Mouse (Mus musculus) myocyte (in vitro differentiated cells): Measurements from ENCODE around the gene Synrg. TPM values are rescaled to one million over a fixed set of nuclear protein-coding genes. Genes with fewer than 3 reads are reported as not detected.

Experiments
- H3K27me3 ChIP-seq: one replicate; pipeline ENCODE4 v1.6.1; 2011; ENCODE audit not compliant: control insufficient read depth, insufficient read depth, insufficient read length
- H3K36me3 ChIP-seq: one replicate; pipeline ENCODE4 v1.6.1; 2011; ENCODE audit not compliant: control insufficient read depth, insufficient read depth
- H3K4me2 ChIP-seq: one replicate; pipeline ENCODE4 v1.6.1; 2011; ENCODE audit warnings: low read depth, control low read depth
- H3K4me3 ChIP-seq: one replicate; pipeline ENCODE4 v1.5.1; 2011; ENCODE audit warnings: mild to moderate bottlenecking, control low read depth, moderate library complexity
- H3K79me2 ChIP-seq: one replicate; pipeline ENCODE4 v1.6.1; 2011; ENCODE audit not compliant: control insufficient read depth, insufficient read depth
- H3ac ChIP-seq: one replicate; pipeline ENCODE4 v1.6.1; 2011; ENCODE audit not compliant: control insufficient read depth, insufficient read length
- CEBPB ChIP-seq: IDR thresholded peaks from 2 replicates; pipeline ENCODE4 v1.6.1; 2011; ENCODE audit warnings: mild to moderate bottlenecking, moderate library complexity; ENCODE audit not compliant: poor library complexity, insufficient read depth, severe bottlenecking
- E2F4 ChIP-seq: IDR thresholded peaks from one replicate; pipeline ENCODE4 v1.6.1; 2011; ENCODE audit warnings: mild to moderate bottlenecking, control low read depth, moderate library complexity; ENCODE audit not compliant: insufficient read depth
- MAX ChIP-seq: IDR thresholded peaks from one replicate; pipeline ENCODE4 v1.6.1; 2011; ENCODE audit warnings: low read depth, mild to moderate bottlenecking, control low read depth
- MYOD1 ChIP-seq, 3 experiments: IDR thresholded peaks; one replicate each; pipeline ENCODE4 v1.6.1; 2011; ENCODE audit warnings: control low read depth in 2 of 3, low read depth in 2 of 3, mild to moderate bottlenecking in 2 of 3, moderate library complexity in 1 of 3; ENCODE audit not compliant: insufficient read length in 2 of 3, control insufficient read depth in 1 of 3
- MYOG ChIP-seq, 3 experiments: IDR thresholded peaks; one replicate each; pipeline ENCODE4 v1.6.1; 2011; ENCODE audit warnings: control low read depth in 2 of 3, low read depth in 2 of 3, mild to moderate bottlenecking in 2 of 3; ENCODE audit not compliant: insufficient read length in 2 of 3, control insufficient read depth in 1 of 3, insufficient read depth in 1 of 3
- POLR2A ChIP-seq: IDR thresholded peaks from one replicate; pipeline ENCODE4 v1.6.1; 2011; ENCODE audit warnings: low read depth, mild to moderate bottlenecking, control low read depth, moderate library complexity; ENCODE audit not compliant: insufficient read length
- POLR2AphosphoS2 ChIP-seq: IDR thresholded peaks from one replicate; pipeline ENCODE4 v1.6.1; 2011; ENCODE audit warnings: low read depth, control low read depth; ENCODE audit not compliant: insufficient read length
- REST ChIP-seq: IDR thresholded peaks from one replicate; pipeline ENCODE4 v1.6.1; 2011; ENCODE audit warnings: mild to moderate bottlenecking, control low read depth, moderate library complexity; ENCODE audit not compliant: insufficient read depth, insufficient read length
- SRF ChIP-seq: IDR thresholded peaks from one replicate; pipeline ENCODE4 v1.6.1; 2011; ENCODE audit warnings: low read depth; ENCODE audit not compliant: control insufficient read depth, insufficient read length
- TCF12 ChIP-seq: IDR thresholded peaks from one replicate; pipeline ENCODE4 v1.6.1; 2011; ENCODE audit warnings: mild to moderate bottlenecking, control low read depth; ENCODE audit not compliant: poor library complexity, insufficient read depth, severe bottlenecking
- TCF3 ChIP-seq: IDR thresholded peaks from one replicate; pipeline ENCODE4 v1.6.1; 2011; ENCODE audit warnings: low read depth, control low read depth; ENCODE audit not compliant: insufficient read length
- USF1 ChIP-seq: IDR thresholded peaks from one replicate; pipeline ENCODE4 v1.6.1; 2011; ENCODE audit warnings: low read depth, mild to moderate bottlenecking, control low read depth, moderate library complexity
- polyA plus RNA-seq: library from polyadenylated mRNA; unstranded; fragments of >200 nt; fragmentation: generic; extraction: Trizol; gene quantifications from one replicate; pipeline ENCODE4 v1.2.1, GENCODE M21; 2012; ENCODE audit warnings: missing spikeins

The Synrg gene
- polyA plus RNA-seq = 10.6 TPM

DNA sequence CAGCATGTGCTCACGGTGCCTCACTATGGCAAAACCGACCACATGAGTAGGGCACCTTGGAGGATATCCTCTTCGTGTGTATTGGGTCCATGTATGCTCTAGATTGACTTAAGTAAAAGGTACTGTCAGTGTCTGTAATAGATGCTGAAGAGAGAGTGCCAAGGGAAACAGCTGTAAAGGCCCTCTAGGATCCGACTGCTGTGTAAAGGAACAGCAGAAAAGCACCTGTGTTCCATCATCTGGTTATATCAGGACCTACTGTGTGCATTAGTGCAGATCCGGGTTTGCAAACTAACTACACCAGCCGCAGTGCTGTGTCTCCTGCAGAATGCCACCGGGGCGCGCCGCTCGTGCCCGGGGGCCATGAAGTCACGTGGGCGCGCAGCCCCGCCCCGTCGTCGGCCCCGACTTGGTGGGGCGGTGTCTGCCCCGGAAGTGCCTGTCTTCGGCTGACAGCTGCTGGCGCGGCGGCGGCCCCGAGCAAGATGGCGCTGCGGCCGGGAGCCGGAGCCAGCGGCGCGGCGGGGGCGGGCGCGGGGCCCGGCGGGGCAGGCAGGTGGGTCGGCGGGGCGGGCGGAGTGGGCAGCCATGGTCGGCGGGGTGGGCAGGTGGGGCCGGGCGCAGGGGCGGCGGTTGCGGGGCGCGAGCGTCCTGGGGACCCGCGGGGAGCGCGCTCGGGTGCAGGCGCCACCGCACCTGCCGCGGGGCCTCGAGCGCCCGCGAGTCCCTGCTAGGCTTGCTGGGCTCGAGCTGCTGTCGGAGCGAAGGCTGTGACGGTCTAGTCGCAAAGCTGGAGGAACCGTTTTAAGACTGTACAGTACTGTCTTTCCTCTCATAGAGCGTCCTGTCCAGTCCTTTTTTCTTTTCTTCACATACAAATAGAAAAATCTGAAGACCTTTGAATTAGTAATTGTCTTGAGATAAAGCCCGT is at the start of gene Synrg:
Gene Synrg, plus strand, starts transcription at position 438 of the 931 bp plus-strand sequence.
- peak within 1 kb of the TSS; percentile 35 for H3K4me3 ChIP-seq
- H3K27me3 ChIP-seq = no peaks in the 10 kb centered on the region
- peak within 1 kb of the TSS; percentile 44 for H3ac ChIP-seq
- TF ChIP-seq TCF3 (peak; percentile 9), REST (no peak), TCF12 (no peak), USF1 (peak; percentile 92), MYOD1 (IDR thresholded peaks at IDR 0.05; ENCODE audit: control insufficient read depth in 1 of 3, insufficient read length in 2 of 3, low read depth in 2 of 3) (peak in 2 of 3 experiments; percentile 74 to 82), POLR2AphosphoS2 (peak; percentile 68), MYOG (IDR thresholded peaks at IDR 0.05; ENCODE audit: control insufficient read depth in 1 of 3, insufficient read depth in 1 of 3, insufficient read length in 2 of 3, low read depth in 2 of 3) (peak in 2 of 3 experiments; percentile 89 to 92), POLR2A (peak; percentile 85), MAX (no peak), SRF (no peak)
- peak within 1 kb of the TSS; percentile 73 for H3K4me2 ChIP-seq
- H3K36me3 ChIP-seq = peaks cover 27% of the 10 kb centered on the region
- no peaks in the 10 kb centered on the region for H3K79me2 ChIP-seq

GRCm38 (mm10) chr11:83914501-83914900 is 49.7 kb upstream of the Synrg start:
- Histone ChIP-seq H3ac (no peak overlapping the region), H3K27me3 (peaks cover 30% of the 10 kb centered on the region), H3K79me2 (no peaks in the 10 kb centered on the region), H3K4me3 (no peak overlapping the region), H3K36me3 (no peaks in the 10 kb centered on the region), H3K4me2 (no peak overlapping the region)
- no peak for TF ChIP-seq POLR2A
- TF ChIP-seq TCF12 = no peak
- no peak for TF ChIP-seq TCF3
- TF ChIP-seq MAX = no peak
- no peak for TF ChIP-seq MYOD1 (IDR thresholded peaks at IDR 0.05; ENCODE audit: control insufficient read depth in 1 of 3, insufficient read length in 2 of 3, low read depth in 2 of 3)
- TF ChIP-seq USF1 = no peak
- TF ChIP-seq POLR2AphosphoS2 = no peak

DNA sequence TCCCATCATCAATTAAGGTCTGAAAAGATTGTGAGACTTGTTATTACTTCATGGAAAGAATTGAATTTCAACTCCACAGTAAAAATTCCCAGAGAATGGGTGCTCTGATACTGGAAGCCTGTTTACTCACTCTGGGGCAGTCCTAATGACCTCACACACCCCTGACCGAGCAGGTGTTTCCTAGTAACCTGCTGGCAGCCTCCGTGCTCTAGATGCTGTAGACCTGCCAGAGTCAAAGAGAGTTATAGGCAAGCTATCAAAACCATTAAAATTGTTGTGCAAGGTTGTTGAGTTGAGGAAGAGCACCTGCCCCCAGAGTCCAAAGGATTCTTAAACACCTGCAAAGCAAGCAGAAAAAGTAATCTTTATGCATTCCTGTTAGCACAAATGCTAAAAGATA is 41.6 kb upstream of the Synrg start:
- Histone ChIP-seq H3K4me2 (no peak overlapping the region), H3K27me3 (peaks cover 6% of the 10 kb centered on the region), H3K4me3 (no peak overlapping the region), H3K79me2 (no peaks in the 10 kb centered on the region), H3ac (no peak overlapping the region), H3K36me3 (no peaks in the 10 kb centered on the region)
- no peak for TF ChIP-seq MYOG (IDR thresholded peaks at IDR 0.05; ENCODE audit: control insufficient read depth in 1 of 3, insufficient read depth in 1 of 3, insufficient read length in 2 of 3, low read depth in 2 of 3)
- no peak for TF ChIP-seq MAX
- TF ChIP-seq TCF3 = no peak
- no peak for TF ChIP-seq USF1
- TF ChIP-seq TCF12 = no peak
- no peak for TF ChIP-seq POLR2A
- TF ChIP-seq CEBPB = no peak
- TF ChIP-seq MYOD1 (IDR thresholded peaks at IDR 0.05; ENCODE audit: control insufficient read depth in 1 of 3, insufficient read length in 2 of 3, low read depth in 2 of 3) = no peak
- no peak for TF ChIP-seq POLR2AphosphoS2
- TF ChIP-seq E2F4 = no peak
- no peak for TF ChIP-seq REST
- no peak for TF ChIP-seq SRF

- Histone ChIP-seq H3K4me2 (no peak overlapping the region), H3K4me3 (no peak overlapping the region), H3K36me3 (no peaks in the 10 kb centered on the region), H3K27me3 (peaks cover 11% of the 10 kb centered on the region), H3ac (no peak overlapping the region), H3K79me2 (no peaks in the 10 kb centered on the region)
- TF ChIP-seq REST (no peak), MYOD1 (IDR thresholded peaks at IDR 0.05; ENCODE audit: control insufficient read depth in 1 of 3, insufficient read length in 2 of 3, low read depth in 2 of 3) (no peak), POLR2AphosphoS2 (no peak), TCF3 (no peak), SRF (no peak), USF1 (no peak), CEBPB (no peak), E2F4 (no peak), TCF12 (no peak), MYOG (IDR thresholded peaks at IDR 0.05; ENCODE audit: control insufficient read depth in 1 of 3, insufficient read depth in 1 of 3, insufficient read length in 2 of 3, low read depth in 2 of 3) (no peak)
These were observed 37.1 kb upstream of the Synrg start for GRCm38 (mm10) chr11:83927097-83927496.
